Mouse (Mus musculus) heart, adult 2 months (tissue): ENCODE data around the gene Mark1. TPM values are rescaled to one million over a fixed set of nuclear protein-coding genes. Genes with fewer than 3 reads are reported as not detected.

ENCODE experiments used
- DNase-seq, 2 experiments: peaks; one replicate each; pipeline ENCODE4 v3.0.0; 2021
- H3K27ac ChIP-seq: fragments of 200-600 bp; 2 replicates; pipeline ENCODE4 v1.8.1; 2022
- H3K27me3 ChIP-seq: fragments of 200-500 bp; 2 replicates; pipeline ENCODE4 v1.6.1; 2012; ENCODE audit warnings: mild to moderate bottlenecking, low read length, inconsistent platforms, mixed read lengths; ENCODE audit not compliant: control insufficient read depth, insufficient read depth
- H3K36me3 ChIP-seq: fragments of 200-500 bp; 2 replicates; pipeline ENCODE4 v1.6.1; 2012; ENCODE audit warnings: low read length, inconsistent platforms; ENCODE audit not compliant: control insufficient read depth, insufficient read depth
- H3K4me1 ChIP-seq: fragments of 200-500 bp; 2 replicates; pipeline ENCODE4 v1.6.1; 2011; ENCODE audit warnings: low read length; ENCODE audit not compliant: control insufficient read depth, insufficient read depth
- H3K4me3 ChIP-seq: fragments of 200-600 bp; 2 replicates; pipeline ENCODE4 v1.8.1; 2022
- H3K79me2 ChIP-seq: fragments of 200-500 bp; replicated peaks from 2 replicates; pipeline ENCODE4 v1.6.1; 2012; ENCODE audit warnings: mild to moderate bottlenecking, inconsistent platforms, low read length, moderate library complexity, mixed read lengths; ENCODE audit not compliant: control insufficient read depth, insufficient read depth
- H3K9ac ChIP-seq: fragments of 200-500 bp; 2 replicates; pipeline ENCODE4 v1.6.1; 2012; ENCODE audit warnings: low read depth, mild to moderate bottlenecking, control low read depth, inconsistent platforms, low read length, mixed read lengths
- CTCF ChIP-seq: fragments of 200-600 bp; IDR thresholded peaks from 2 replicates; pipeline ENCODE4 v1.8.1; 2022; ENCODE audit warnings: antibody characterized with exemption, mild to moderate bottlenecking, moderate library complexity
- EP300 ChIP-seq: fragments of 200-500 bp; IDR thresholded peaks from 2 replicates; pipeline ENCODE4 v1.6.1; 2011; ENCODE audit warnings: low read depth, low read length, control low read depth; ENCODE audit not compliant: insufficient read depth
- POLR2A ChIP-seq: fragments of 200-500 bp; IDR thresholded peaks from 2 replicates; pipeline ENCODE4 v1.6.1; 2011; ENCODE audit warnings: mild to moderate bottlenecking, low read depth, low read length, control low read depth; ENCODE audit not compliant: insufficient read depth
- WGBS: fragments of 180-500 bp; shearing (Covaris S2); methylation state at CpG from one replicate; pipeline ENCODE4 v1.1.7; 2018; 5-methylcytosine and 5-hydroxymethylcytosine counted together
- intact Hi-C: fragments of 180-260 bp; cut with DNase I; formaldehyde crosslinking; loops from one replicate; pipeline ENCODE4 v1.15.1; 2025
- polyA plus RNA-seq: library from polyadenylated mRNA; depleted of rRNA; stranded (reverse); fragments of >200 nt; gene quantifications from 2 replicates; pipeline ENCODE4 v1.2.3, GENCODE M21; 2012
- total RNA-seq, 2 experiments: library from RNA; stranded (reverse); gene quantifications; 2 replicates each; pipeline ENCODE4 v1.2.3; 2021

Gene Mark1
- total and polyA plus RNA-seq, 3 experiments: 3.3 to 7.8 (median 6.7) TPM

GRCm38 (mm10) chr1:184891998-184892397 is 107.4 kb downstream of the Mark1 start:
- peaks cover 2% of the 10 kb centered on the region; the same call in 1 of the 2 replicates for H3K4me1 ChIP-seq
- H3K36me3 ChIP-seq: no peaks in the 10 kb centered on the region
- no peak overlapping the region for H3K27ac ChIP-seq
- no peak overlapping the region for H3K9ac ChIP-seq
- no peak for TF ChIP-seq POLR2A
- peak; percentile 61 for TF ChIP-seq CTCF
- no peaks in the 10 kb centered on the region for H3K79me2 ChIP-seq
- H3K4me3 ChIP-seq: no peak overlapping the region
- intact Hi-C loops: loop anchor here (2.0 kb wide), 1 partner anchor 67 kb away; no protein-coding TSS in a partner anchor
- no peaks in the 10 kb centered on the region for H3K27me3 ChIP-seq
- no peak for DNase-seq
- 65% methylated on average over 3 of the region's 3 CpGs for WGBS

GRCm38 (mm10) chr1:184889454-184889853 is 109.9 kb downstream of the Mark1 start:
- 59% methylated on average over 6 of the region's 6 CpGs for WGBS
- Histone ChIP-seq H3K4me1 (peaks cover 2% of the 10 kb centered on the region; the same call in 1 of the 2 replicates), H3K27me3 (no peaks in the 10 kb centered on the region), H3K27ac (no peak overlapping the region), H3K4me3 (no peak overlapping the region), H3K9ac (no peak overlapping the region), H3K79me2 (no peaks in the 10 kb centered on the region), H3K36me3 (no peaks in the 10 kb centered on the region)
- no peak for TF ChIP-seq CTCF
- TF ChIP-seq EP300: 0 out of 2 replicates have a peak, but pooled peaks have one; percentile 24
- TF ChIP-seq POLR2A: no peak
- intact Hi-C loops: no loop called here
- DNase-seq: peak in 1 of 2 experiments; percentile 62

GRCm38 (mm10) chr1:184886160-184886559 is 113.2 kb downstream of the Mark1 start:
- TF ChIP-seq POLR2A: no peak
- no peak for TF ChIP-seq EP300
- no peak for TF ChIP-seq CTCF
- no peak overlapping the region for H3K27ac ChIP-seq
- H3K79me2 ChIP-seq: no peaks in the 10 kb centered on the region
- no peak overlapping the region for H3K4me3 ChIP-seq
- no peaks in the 10 kb centered on the region for H3K36me3 ChIP-seq
- H3K4me1 ChIP-seq: peaks cover 2% of the 10 kb centered on the region; the same call in 1 of the 2 replicates
- DNase-seq: no peak
- intact Hi-C loops: no loop called here
- no peaks in the 10 kb centered on the region; the same call in 1 of the 2 replicates for H3K27me3 ChIP-seq
- no peak overlapping the region for H3K9ac ChIP-seq
- 64% methylated on average over 1 of the region's 1 CpGs for WGBS

GRCm38 (mm10) chr1:184882281-184883268 is 116.8 kb downstream of the Mark1 start, which contains the start of gene C130074G19Rik:
C130074G19Rik (minus strand) TSS chr1:184883218.
- WGBS: 2% methylated on average over 77 of the region's 77 CpGs
- Histone ChIP-seq H3K27ac (peak within 1 kb of the TSS; percentile 90), H3K9ac (peak within 1 kb of the TSS; percentile 81), H3K79me2 (no peaks in the 10 kb centered on the region), H3K4me3 (peak within 1 kb of the TSS; percentile 61), H3K36me3 (no peaks in the 10 kb centered on the region), H3K4me1 (peaks cover 1% of the 10 kb centered on the region; the same call in 1 of the 2 replicates), H3K27me3 (no peaks in the 10 kb centered on the region; the same call in 1 of the 2 replicates)
- intact Hi-C loops: loop anchor here (1.0 kb wide), 2 partner anchors 29 to 58 kb away; no protein-coding TSS in a partner anchor
- TF ChIP-seq POLR2A (peak; percentile 67; the same call in 1 of the 2 replicates), EP300 (0 out of 2 replicates have a peak, but pooled peaks have one; percentile 44), CTCF (peak; percentile 81)
- peak; percentile 83 to 85 for DNase-seq

GRCm38 (mm10) chr1:184881861-184882260 is 117.5 kb downstream of the Mark1 start:
- peak overlapping the region; percentile 90 for H3K27ac ChIP-seq
- no peaks in the 10 kb centered on the region for H3K79me2 ChIP-seq
- H3K4me3 ChIP-seq: peak overlapping the region; percentile 61
- no peaks in the 10 kb centered on the region for H3K36me3 ChIP-seq
- 37% methylated on average over 7 of the region's 7 CpGs for WGBS
- peaks cover 1% of the 10 kb centered on the region; the same call in 1 of the 2 replicates for H3K4me1 ChIP-seq
- H3K27me3 ChIP-seq: no peaks in the 10 kb centered on the region; the same call in 1 of the 2 replicates
- TF ChIP-seq POLR2A: no peak
- TF ChIP-seq CTCF: no peak
- no peak for TF ChIP-seq EP300
- H3K9ac ChIP-seq: peak overlapping the region; percentile 81
- intact Hi-C loops: loop anchor here (1.0 kb wide), 1 partner anchor 29 kb away; no protein-coding TSS in a partner anchor
- no peak for DNase-seq
